Mouse (Mus musculus): ENCODE measurements around the gene Pdia3.

GRCm38 (mm10) chr2:121442259-121443067 lies 28.9 kb downstream of the Pdia3 start:
- TF ChIP-seq CTCF (IDR thresholded peaks at IDR 0.05; ENCODE audit: low read depth) (no peak), EP300 (IDR thresholded peaks at IDR 0.05; ENCODE audit: low read depth) (no peak)

Data from heart, postnatal 0 days (tissue).